Mouse (Mus musculus) megakaryocyte, embryonic 14.5 days (primary cell): Measurements from ENCODE around the gene Hopx.

Experiments
- FLI1 ChIP-seq: IDR thresholded peaks from 2 replicates; pipeline ENCODE4 v1.6.1; 2012; ENCODE audit warnings: low read length, inconsistent platforms, mixed read lengths
- GATA1 ChIP-seq: IDR thresholded peaks from 3 replicates; pipeline ENCODE4 v1.6.1; 2012; ENCODE audit warnings: mixed read lengths, low read length, inconsistent platforms, borderline replicate concordance

GRCm38 (mm10) chr5:77133960-77134359, 19.0 kb upstream of the Hopx start:
- TF ChIP-seq GATA1 (no peak), FLI1 (no peak)
